Mouse (Mus musculus): ENCODE data around the gene Cyp3a11. TPM values are rescaled to one million over a fixed set of nuclear protein-coding genes. Genes with fewer than 3 reads are reported as not detected.

Cyp3a11 gene
- polyA plus RNA-seq (2015; fragmentation: Illumina TruSeq; extraction: RNeasy Lipid Tissue Mini Kit (QIAGEN cat#74804); ENCODE audit: insufficient read depth, low read depth, low replicate concordance), result not detected

GRCm38 (mm10) chr5:145879688-145880087 is at the start of gene Cyp3a11:
Cyp3a11 (minus strand) TSS chr5:145879964.

DNA sequence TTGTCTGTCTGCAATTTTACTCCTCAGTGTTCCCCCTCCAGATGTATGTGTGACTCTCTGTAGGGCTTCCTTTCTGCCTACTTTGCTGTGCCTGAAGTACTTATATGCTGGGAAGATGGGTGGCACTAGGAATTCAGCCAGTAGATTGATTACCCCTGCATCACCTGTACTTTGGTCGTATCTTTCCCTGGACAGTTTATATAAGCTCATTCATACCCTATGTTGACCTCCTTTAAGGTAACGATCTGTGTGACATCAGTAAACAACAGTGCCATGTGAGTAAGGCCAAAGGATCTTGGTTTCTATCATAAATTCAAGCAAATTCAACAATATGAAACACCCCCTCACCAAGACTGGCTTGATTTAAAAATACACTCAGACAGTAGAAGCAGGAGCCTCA is 74.0 kb downstream of the Cyp3a11 start, which contains the start of gene Cyp3a44:
Gene Cyp3a44 (minus strand): TSS at position 79 of the 400 bp plus-strand sequence.

Other genes with a start within 250 kb of the Cyp3a11 start
- gene Cyp3a41a, start 159.8 kb downstream of the Cyp3a11 start, polyA plus RNA-seq (2015; fragmentation: Illumina TruSeq; extraction: RNeasy Lipid Tissue Mini Kit (QIAGEN cat#74804); ENCODE audit: insufficient read depth, low read depth, low replicate concordance), result not detected
- gene Cyp3a44, start 74.1 kb downstream of the Cyp3a11 start, polyA plus RNA-seq (2015; fragmentation: Illumina TruSeq; extraction: RNeasy Lipid Tissue Mini Kit (QIAGEN cat#74804); ENCODE audit: insufficient read depth, low read depth, low replicate concordance), result not detected
- not detected for gene Cyp3a25, start 129.7 kb upstream of the Cyp3a11 start, polyA plus RNA-seq (2015; fragmentation: Illumina TruSeq; extraction: RNeasy Lipid Tissue Mini Kit (QIAGEN cat#74804); ENCODE audit: insufficient read depth, low read depth, low replicate concordance)
- gene Cyp3a59, start 199.3 kb upstream of the Cyp3a11 start, polyA plus RNA-seq (2015; fragmentation: Illumina TruSeq; extraction: RNeasy Lipid Tissue Mini Kit (QIAGEN cat#74804); ENCODE audit: insufficient read depth, low read depth, low replicate concordance), result not detected

All from pancreas, adult 10 weeks (tissue).